Mouse (Mus musculus) kidney, embryonic 14.5 days (tissue): ENCODE results near the gene Cth. TPM values are rescaled to one million over a fixed set of nuclear protein-coding genes. Genes with fewer than 3 reads are reported as not detected.
A peak's percentile ranks its signal among the peaks of the same experiment; 100 is the strongest.
"Not testable (repeated sequence)": the region's sequence is repeated elsewhere in the genome, so short reads cannot be mapped to it uniquely, and the experiment has no call there.

Source experiments
- ATAC-seq: fragments of 200-750 bp; cut with Nextera tagmentation; 2 replicates; pipeline ENCODE4 v1.8.0; 2017; ENCODE audit warnings: moderate number of reproducible peaks, mild to moderate bottlenecking, moderate TSS enrichment, moderate library complexity; ENCODE audit not compliant: low FRiP score, low TSS enrichment
- H3K27ac ChIP-seq: fragments of 300-500 bp; sonication (generic); 2 replicates; pipeline ENCODE4 v1.5.1; 2014; ENCODE audit warnings: low read depth, mild to moderate bottlenecking, low read length, moderate library complexity, mixed read lengths
- H3K27me3 ChIP-seq: fragments of 300-500 bp; sonication (generic); 2 replicates; pipeline ENCODE4 v1.6.1; 2014; ENCODE audit warnings: mild to moderate bottlenecking, low read length; ENCODE audit not compliant: control insufficient read depth, insufficient read depth
- H3K36me3 ChIP-seq: fragments of 300-500 bp; sonication (generic); 2 replicates; pipeline ENCODE4 v1.6.1; 2014; ENCODE audit warnings: low read length, mixed read lengths; ENCODE audit not compliant: control insufficient read depth, insufficient read depth
- H3K4me1 ChIP-seq: fragments of 300-500 bp; sonication (generic); 2 replicates; pipeline ENCODE4 v1.6.1; 2014; ENCODE audit warnings: low read length, mixed read lengths; ENCODE audit not compliant: control insufficient read depth, insufficient read depth
- H3K4me2 ChIP-seq: fragments of 300-500 bp; sonication (generic); replicated peaks from 2 replicates; pipeline ENCODE4 v1.6.1; 2014; ENCODE audit warnings: low read depth, mild to moderate bottlenecking, low read length
- H3K4me3 ChIP-seq: fragments of 300-500 bp; sonication (generic); 2 replicates; pipeline ENCODE4 v1.5.1; 2014; ENCODE audit warnings: mild to moderate bottlenecking, low read length
- H3K9ac ChIP-seq: fragments of 300-500 bp; sonication (generic); 2 replicates; pipeline ENCODE4 v1.6.1; 2014; ENCODE audit warnings: low read depth, mild to moderate bottlenecking, low read length, moderate library complexity
- H3K9me3 ChIP-seq: fragments of 300-500 bp; sonication (generic); 2 replicates; pipeline ENCODE4 v1.6.1; 2016; ENCODE audit warnings: low read length; ENCODE audit not compliant: control insufficient read depth
- WGBS: fragments of 180-500 bp; shearing (Covaris S2); extraction: QIAGEN DNeasy Blood & Tissue Kit; methylation state at CpG from one replicate; pipeline ENCODE4 v1.1.7; 2014; 5-methylcytosine and 5-hydroxymethylcytosine counted together
- polyA plus RNA-seq: library from polyadenylated mRNA; unstranded; fragments of >200 nt; fragmentation: Nextera tagmentation; extraction: Ambion mirVana; gene quantifications from 2 replicates; pipeline ENCODE4 v1.2.1, GENCODE M21; 2014

Gene Cth
- polyA plus RNA-seq, 1 experiment from 2014 or later = 32.6 TPM

DNA sequence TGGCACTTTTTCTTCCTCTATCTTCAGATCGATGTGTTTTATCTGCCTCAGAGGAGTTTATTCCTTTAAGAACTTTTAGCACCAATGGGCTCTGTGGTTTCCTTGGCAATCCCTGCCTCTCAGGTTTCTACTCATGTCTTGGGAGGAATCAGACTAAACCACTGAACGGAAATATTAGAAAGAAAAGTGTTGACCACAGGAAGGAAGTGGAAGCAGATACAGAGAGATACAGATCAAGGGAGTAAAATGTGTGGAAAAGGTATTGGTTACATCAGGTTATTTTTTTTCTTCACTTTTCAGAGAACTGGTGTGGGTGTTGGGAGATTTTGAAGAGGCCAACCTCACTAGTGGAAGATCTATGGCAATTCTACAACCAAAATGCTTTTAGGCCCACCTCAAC lies 13.7 kb upstream of the Cth start:
- ATAC-seq = no peak
- no peaks in the 10 kb centered on the region for H3K27me3 ChIP-seq
- H3K27ac ChIP-seq = no peak overlapping the region
- no peaks in the 10 kb centered on the region for H3K36me3 ChIP-seq
- H3K4me1 ChIP-seq = no peaks in the 10 kb centered on the region
- H3K4me3 ChIP-seq = no peak overlapping the region
- no peaks in the 10 kb centered on the region for H3K9me3 ChIP-seq
- no peak overlapping the region for H3K4me2 ChIP-seq
- no peak overlapping the region for H3K9ac ChIP-seq
- WGBS = 69% methylated on average over 2 of the region's 2 CpGs

DNA sequence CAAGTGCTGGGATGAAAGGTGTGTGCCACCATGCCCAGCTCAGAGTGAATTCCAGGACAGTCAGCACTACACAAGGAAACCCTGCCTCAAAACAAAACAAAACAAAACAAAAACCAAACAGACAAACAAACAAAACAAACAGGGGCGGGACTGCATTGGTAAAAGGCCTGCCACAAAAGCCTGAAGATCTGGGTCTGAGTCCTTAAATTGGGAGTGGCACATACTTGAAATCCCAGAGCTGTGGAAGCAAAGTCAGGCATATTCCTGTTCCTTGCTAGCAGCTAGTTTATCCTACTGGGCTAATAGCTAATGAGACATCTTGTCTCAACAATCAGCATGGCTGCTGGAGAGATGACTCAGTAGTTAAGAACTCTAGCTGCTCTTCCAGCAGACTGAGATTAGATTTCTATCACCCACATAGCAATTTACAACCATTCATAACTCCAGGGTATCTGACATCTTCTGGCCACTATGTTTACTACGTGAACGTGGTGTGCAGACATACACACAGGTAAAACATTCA lies 9.5 kb upstream of the Cth start:
- H3K9me3 ChIP-seq = no peaks in the 10 kb centered on the region
- no peaks in the 10 kb centered on the region for H3K4me1 ChIP-seq
- 79% methylated on average over 3 of the region's 3 CpGs for WGBS
- no peaks in the 10 kb centered on the region for H3K27me3 ChIP-seq
- no peak overlapping the region for H3K4me2 ChIP-seq
- no peak overlapping the region for H3K27ac ChIP-seq
- H3K36me3 ChIP-seq = no peaks in the 10 kb centered on the region
- no peak overlapping the region for H3K9ac ChIP-seq
- H3K4me3 ChIP-seq = no peak overlapping the region
- ATAC-seq = no peak

DNA sequence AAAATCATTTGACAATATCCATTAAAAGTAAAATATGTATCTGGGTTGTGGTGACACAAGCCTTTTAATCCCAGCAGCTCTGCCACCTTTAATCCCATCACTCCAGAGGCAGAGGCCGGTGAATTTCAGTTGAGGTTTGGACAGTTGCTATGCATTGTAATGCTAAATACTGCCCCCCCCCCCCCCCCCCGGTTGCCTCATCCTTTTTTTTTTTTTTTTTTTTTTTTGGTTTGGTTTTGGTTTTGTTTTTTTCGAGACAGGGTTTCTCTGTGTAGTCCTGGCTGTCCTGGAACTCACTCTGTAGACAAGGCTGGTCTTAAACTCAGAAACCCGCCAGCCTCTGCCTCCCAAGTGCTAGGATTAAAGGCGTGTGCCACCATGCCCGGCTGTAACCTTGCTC lies 8.3 kb upstream of the Cth start:
- not testable (repeated sequence) for H3K9ac ChIP-seq, H3K4me3 ChIP-seq, H3K36me3 ChIP-seq, H3K27ac ChIP-seq, ATAC-seq, H3K4me2 ChIP-seq, H3K4me1 ChIP-seq, H3K27me3 ChIP-seq, H3K9me3 ChIP-seq
- WGBS = 89% methylated on average over 5 of the region's 6 CpGs

DNA sequence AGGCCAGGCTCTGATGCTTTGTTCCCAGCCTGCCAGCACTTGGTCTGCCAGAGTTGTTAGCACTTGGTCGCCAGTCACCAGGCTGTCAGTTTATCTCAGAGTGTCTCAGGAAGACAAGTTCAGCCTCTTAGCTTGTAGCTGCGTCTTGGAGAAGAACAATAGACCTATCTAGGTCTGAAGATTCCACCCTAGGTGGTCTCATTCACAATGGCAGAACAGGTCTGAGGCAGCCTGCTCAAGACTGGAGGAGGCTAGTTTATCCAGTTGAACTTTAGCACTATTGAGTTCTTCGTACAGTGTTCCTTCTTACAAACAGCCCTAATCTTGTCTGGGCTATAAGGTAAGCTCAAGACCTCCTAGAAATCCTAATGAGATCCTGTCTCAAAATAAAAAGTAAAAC lies 7.2 kb upstream of the Cth start:
- Histone ChIP-seq H3K4me2 (no peak overlapping the region), H3K4me1 (no peaks in the 10 kb centered on the region), H3K27me3 (no peaks in the 10 kb centered on the region), H3K9ac (no peak overlapping the region), H3K36me3 (no peaks in the 10 kb centered on the region), H3K4me3 (no peak overlapping the region), H3K27ac (no peak overlapping the region), H3K9me3 (no peaks in the 10 kb centered on the region)
- 47% methylated on average over 3 of the region's 3 CpGs for WGBS
- ATAC-seq = no peak

DNA sequence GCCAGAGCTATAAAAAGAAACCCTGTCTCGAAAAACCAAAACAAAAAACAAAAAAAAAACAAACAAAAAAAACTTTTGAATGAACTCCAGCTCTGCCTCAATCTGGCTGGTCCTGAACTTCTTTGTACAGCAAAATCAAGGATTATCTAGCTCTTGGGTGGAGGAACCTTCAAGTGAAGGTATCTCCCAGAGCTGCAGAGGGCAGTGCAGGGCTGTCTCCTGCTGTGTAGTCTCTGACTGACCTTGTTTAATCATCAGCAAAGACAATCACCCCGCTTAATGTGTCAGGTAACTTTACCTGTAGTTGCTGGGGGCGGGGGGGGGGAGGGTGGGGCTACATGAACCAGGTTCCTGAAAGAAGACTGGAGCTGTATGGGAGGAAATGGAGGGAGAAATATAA lies 6.7 kb upstream of the Cth start:
- WGBS = 55% methylated on average over 3 of the region's 3 CpGs
- Histone ChIP-seq H3K27me3 (no peaks in the 10 kb centered on the region), H3K4me3 (no peak overlapping the region), H3K9ac (no peak overlapping the region), H3K27ac (no peak overlapping the region), H3K36me3 (no peaks in the 10 kb centered on the region), H3K4me2 (no peak overlapping the region), H3K4me1 (no peaks in the 10 kb centered on the region), H3K9me3 (no peaks in the 10 kb centered on the region)
- ATAC-seq = peak; percentile 33; the same call in 1 of the 2 replicates

DNA sequence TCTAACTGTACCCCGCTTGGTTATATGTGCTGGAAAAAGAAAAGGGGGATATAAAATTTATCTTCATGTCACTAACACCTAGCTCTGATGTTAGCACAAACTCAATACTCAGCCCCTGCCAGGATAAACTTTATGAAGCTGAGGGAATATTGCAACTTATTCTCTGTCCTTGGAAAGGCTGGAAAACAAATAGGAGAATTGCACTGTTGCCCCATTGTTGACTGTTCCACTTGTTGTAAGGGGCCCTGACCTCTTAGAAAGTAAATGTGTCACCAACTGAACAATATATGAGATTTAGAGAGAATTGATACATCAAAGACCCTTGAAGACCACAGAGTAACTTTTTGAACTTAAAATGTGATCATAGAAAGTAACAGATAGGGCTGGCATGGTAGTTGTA lies 4.5 kb upstream of the Cth start:
- Histone ChIP-seq H3K27ac (no peak overlapping the region), H3K36me3 (no peaks in the 10 kb centered on the region), H3K4me1 (0 out of 2 replicates have a peak, but pooled peaks cover 2% of the 10 kb centered on the region), H3K4me2 (no peak overlapping the region), H3K9me3 (no peaks in the 10 kb centered on the region), H3K9ac (no peak overlapping the region), H3K4me3 (no peak overlapping the region), H3K27me3 (no peaks in the 10 kb centered on the region)
- ATAC-seq = no peak
- 89% methylated on average over 1 of the region's 1 CpGs for WGBS

DNA sequence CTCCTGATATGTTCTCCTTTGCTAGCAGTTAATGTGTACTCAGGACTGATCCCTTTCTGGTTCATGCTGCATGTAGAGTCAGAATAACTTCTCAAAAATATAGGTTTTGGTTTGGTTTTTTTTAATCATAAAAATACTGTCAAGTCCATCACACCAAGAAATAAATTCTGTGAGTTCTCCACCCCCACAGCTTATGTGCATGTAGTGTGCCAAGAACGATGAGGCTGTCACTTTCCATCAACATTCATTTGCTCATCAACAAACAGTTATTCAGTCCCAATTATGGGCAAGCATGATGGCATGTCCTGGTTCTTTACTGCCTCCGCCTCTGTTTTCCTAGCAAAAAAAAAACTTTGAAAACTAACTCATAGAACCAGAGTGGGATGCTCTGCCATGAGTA lies 3.9 kb upstream of the Cth start:
- H3K36me3 ChIP-seq = no peaks in the 10 kb centered on the region
- no peak overlapping the region for H3K27ac ChIP-seq
- no peak overlapping the region for H3K9ac ChIP-seq
- H3K4me3 ChIP-seq = no peak overlapping the region
- 91% methylated on average over 2 of the region's 2 CpGs for WGBS
- H3K4me1 ChIP-seq = 0 out of 2 replicates have a peak, but pooled peaks cover 4% of the 10 kb centered on the region
- H3K4me2 ChIP-seq = no peak overlapping the region
- H3K9me3 ChIP-seq = no peaks in the 10 kb centered on the region
- no peak for ATAC-seq
- no peaks in the 10 kb centered on the region for H3K27me3 ChIP-seq

DNA sequence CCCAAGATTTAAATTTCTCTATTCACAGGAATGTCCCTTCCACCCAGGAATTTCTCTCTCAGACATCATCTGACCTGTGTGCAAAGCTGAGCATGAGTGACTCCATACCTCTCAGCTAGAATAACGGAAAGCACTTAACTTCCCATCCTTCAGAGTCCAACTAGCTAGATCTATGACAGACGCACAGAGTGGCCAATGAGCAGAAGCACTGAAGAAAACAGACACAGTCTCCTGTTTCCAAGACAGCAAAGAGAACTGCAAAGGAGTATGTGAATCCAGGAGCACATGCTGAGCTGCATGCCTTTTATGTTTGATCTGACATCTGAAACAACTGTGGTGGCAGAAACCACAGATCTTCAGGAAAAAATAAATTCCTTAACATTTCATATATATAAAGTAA lies 1.9 kb upstream of the Cth start:
- Histone ChIP-seq H3K27ac (no peak overlapping the region), H3K4me3 (no peak overlapping the region), H3K9ac (no peak overlapping the region), H3K4me2 (no peak overlapping the region), H3K27me3 (no peaks in the 10 kb centered on the region), H3K36me3 (no peaks in the 10 kb centered on the region), H3K9me3 (no peaks in the 10 kb centered on the region), H3K4me1 (0 out of 2 replicates have a peak, but pooled peaks cover 4% of the 10 kb centered on the region)
- ATAC-seq = no peak
- 56% methylated on average over 2 of the region's 2 CpGs for whole genome bisulfite sequencing

DNA sequence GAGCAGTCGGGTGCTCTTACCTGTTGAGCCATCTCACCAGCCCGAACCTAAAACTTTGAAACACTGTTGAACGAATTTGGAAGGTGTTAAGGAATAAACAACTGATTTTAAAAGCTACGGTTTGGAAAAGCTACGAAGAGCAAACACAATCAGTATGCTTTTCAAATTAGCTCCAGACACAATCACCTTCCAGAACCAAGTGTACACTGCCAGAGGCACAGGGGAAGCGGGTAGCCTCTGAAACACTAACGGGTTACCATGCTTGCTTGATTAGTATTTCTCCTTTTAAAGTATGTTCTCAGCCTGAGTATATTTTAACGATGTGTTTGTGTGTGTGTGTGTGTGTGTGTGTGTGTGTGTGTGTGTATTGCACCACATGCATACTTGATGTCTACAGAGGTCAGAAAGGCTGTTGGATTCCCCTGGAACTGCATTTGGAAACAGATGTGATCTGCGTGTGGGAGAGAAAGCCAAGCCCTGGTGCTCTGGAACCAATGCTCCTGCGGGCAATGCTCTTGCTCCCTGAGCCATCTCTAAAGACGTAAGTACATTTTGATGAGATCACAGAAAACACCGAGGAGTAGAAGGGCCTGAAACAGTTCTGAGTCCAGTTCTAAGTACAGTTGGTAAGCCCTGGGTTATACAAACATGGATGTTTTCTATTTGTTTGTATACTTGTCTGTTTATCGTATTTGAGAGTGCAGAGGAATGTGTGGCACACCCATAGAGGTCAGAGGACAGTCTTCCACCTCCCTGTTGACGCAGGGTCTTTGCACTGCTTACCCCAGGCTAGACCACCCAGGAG lies 1.0 kb upstream of the Cth start:
- Histone ChIP-seq H3K4me3 (no peak overlapping the region), H3K9ac (no peak overlapping the region)
- no peak for ATAC-seq

More for the DNA sequence above, 1.0 kb upstream of the Cth start:
- Histone ChIP-seq H3K27ac (no peak overlapping the region), H3K27me3 (no peaks in the 10 kb centered on the region), H3K4me2 (no peak overlapping the region), H3K9me3 (no peaks in the 10 kb centered on the region), H3K36me3 (no peaks in the 10 kb centered on the region), H3K4me1 (0 out of 2 replicates have a peak, but pooled peaks cover 4% of the 10 kb centered on the region)
- 92% methylated on average over 14 of the region's 14 CpGs for WGBS
